Mouse (Mus musculus): ENCODE data around the gene Slc50a1.

Slc50a1 gene

DNA sequence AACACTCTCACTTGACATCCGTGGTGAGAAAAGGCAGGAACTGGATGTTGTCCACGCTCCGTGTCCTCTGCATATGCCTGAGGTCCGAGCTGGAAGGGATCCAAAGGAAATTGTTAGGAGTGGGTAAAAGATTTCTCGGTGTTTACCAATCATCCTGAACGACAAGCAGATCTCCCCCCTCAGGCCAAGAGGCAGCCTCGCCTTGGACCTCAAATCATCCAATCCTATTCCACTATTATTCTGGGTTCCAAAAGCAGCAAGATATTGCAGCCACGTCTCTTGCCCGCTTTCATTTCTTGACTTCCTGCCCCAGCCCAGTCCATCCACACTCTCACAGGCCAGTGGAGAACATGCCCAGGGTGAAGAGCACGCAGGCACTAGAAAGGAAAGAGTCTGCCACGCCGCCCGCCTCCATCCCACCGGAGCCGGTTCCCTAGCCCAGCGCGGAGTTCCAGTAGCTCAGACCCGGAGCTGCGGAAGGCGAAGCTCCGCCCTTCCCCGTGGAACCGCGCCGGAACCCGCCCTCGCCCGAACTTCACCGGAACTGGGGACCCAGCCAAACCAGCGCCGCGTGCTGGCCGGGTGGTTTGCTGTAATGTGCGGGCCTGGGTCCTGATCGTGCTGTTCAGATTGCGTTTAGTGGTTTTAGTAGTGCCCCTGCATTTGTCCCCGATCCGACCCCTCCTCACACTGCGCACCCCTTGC lies at the start of gene Slc50a1:
Gene Slc50a1, minus strand, starts transcription at position 520 of the 705 bp plus-strand sequence.
- in situ Hi-C loops (cut with MseI, MboI), result no loop called here

DNA sequence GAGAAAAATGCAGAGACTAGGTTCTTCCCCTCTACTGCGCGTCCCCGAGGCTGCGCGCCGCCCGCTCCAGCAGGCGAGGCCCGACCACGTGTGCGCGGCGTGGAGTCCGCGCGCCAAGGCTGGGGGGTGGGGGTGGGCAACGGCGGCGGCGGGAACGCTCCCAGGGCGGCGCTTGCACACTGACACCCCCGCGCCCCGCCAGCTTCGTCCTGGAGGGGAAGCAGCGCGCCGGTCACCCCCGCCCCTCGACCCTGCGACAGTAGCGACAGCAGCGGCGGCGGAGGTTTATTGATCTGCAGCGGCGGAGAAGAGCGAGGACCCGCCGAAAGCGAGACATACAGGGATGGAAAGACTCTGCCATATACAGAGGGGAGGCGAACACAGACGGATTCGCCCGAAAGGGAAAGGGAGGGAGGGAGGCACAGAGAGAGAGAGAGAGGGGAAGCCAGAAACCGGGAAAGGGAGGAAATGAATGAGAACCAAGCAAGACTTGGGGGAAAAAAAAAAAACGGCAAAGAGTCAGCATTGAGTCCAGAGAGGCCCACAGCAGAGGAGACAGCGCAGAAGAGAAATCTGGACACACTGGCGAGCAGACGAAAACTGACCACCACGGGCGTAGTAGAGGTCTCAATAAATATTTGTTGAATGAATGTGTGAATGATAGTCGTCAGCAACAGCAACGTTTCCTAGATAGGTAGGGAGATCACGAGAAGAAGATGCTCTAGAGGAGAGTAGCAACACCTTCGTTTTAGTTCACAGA lies 49.4 kb upstream of the Slc50a1 start:
- in situ Hi-C loops (cut with MseI, MboI), result no loop called here

DNA sequence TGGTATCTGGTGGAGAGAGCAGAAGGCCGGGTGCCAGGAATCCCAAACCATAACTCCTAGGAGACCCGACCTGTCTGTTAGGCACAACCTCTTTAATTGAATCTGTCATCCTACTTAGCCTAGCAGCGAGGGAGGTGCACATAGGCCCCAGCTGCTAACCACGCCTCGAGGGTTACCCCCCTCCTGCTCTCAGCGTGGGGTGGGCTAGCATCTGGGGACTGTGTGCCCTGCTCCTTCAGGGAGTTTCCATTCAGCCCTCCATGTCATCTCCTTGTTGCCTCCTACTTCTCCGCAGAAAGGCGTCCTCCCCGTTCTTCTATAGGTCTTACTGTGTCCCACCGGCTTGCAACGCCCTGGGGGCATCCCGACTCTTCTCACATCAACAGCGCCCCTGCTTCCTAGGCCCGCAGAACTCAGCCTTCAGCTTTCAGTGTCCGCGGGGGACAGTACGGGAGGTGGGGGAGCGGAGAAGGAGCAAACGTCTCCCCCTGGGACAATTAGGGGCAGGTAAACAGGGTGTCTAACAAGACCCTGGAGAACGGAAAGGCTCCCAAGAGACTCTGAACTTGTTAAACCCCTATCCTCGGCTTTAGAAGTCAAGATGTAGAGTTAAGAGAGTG lies 48.7 kb upstream of the Slc50a1 start:
- in situ Hi-C loops (cut with MseI, MboI), result no loop called here

DNA sequence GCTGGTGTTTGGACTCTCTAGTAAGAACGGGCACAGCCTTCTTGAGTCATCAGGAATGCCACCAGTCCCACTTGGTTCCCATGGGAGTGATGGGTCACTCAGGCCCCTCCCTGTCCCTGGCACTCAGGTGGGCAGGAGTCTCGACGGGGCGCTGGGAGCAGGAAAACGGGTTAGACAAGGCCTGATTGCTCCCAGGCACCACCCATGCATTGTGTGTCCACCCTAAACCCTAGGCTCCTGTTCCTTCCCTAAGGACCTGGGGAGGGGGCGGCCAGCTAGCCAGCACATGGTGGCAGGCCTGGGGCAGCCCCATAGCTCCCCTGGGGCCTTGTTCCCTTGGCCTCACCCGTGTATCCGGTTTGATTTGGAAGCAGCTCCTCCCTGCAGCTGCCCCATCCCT lies 47.9 kb upstream of the Slc50a1 start:
- in situ Hi-C loops (cut with MseI, MboI), result no loop called here

DNA sequence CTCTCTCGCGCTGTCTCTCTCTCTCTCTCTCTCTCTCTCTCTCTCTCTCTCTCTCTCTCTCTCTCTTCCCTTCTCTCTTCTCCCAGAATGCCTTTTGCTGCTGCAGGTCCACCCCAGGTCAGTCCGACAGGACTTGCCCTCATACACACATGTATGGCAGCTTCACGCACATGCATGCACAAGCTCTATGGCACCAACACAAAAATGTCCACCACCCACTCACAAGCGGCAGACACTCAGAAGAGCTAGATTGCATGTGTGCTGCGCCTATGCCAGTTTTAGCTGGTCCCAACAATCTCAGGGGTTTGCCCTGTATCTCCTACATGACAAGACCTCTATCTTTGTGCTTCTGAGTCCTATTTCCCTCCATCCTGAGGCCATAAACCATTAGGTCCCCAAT lies 46.9 kb upstream of the Slc50a1 start:
- in situ Hi-C loops (cut with MseI, MboI), result no loop called here

DNA sequence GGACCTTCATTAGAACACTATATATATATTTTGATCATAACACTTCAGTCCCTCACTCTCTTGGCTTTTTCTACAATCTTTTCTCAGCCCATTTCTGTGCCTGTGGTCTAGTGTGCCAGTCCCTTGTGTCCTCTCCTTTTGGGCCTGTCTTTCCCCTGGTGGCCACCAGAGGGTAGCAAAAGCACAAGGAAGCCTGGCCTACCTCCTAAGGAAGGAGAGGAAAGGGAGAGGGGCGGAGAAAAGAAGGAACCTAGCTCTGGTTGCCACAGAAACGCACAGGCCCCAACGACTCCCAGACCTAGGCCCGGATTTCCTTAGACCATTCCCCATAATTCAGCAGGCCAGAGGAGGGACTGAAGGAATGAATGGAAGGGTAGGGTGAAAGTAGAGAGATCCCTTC lies 46.5 kb upstream of the Slc50a1 start:
- in situ Hi-C loops (cut with MseI, MboI), result no loop called here

DNA sequence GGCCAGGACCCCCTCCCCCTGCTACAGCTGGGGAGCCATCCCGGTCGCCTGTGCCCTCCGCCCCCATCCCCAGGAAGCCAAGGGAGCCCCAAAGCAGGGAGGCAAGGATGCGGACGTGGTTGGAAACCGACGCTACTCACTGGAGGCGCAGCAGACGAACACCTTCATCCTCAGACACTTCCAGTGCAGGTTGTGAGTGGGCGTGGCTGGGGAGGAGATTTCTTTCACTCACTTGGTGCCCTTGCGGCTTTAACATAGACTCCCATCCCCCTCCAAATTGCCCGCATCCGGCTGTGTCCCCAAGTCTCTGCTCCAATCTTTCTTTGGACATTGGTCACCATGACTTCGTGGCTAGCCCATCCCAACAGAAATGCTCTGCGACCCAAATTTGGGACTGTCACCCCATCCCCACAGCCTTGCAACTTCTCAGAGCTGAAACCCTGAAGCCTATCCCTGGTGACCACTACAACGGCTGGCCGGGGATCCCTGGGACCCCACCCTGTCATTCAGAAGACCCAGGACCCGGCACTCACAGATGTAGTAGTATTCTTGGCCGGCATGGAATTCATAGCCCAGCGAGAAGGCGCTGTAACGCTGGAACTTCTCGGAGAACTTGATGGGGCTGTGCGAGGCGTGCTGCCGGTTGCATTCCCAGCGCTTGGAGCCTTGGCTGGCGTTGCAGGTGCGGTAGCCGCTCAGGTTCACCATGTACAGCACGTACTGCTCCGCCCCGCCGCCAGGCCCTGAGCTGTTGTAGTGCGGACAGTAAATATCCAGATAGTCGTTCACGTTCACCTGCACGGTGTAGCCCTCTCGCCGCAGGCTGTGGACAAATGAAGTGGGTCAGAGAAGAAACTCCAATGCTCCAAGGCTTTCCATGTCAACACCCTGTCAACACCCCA lies 45.8 kb upstream of the Slc50a1 start:
- in situ Hi-C loops (cut with MseI, MboI), result no loop called here

DNA sequence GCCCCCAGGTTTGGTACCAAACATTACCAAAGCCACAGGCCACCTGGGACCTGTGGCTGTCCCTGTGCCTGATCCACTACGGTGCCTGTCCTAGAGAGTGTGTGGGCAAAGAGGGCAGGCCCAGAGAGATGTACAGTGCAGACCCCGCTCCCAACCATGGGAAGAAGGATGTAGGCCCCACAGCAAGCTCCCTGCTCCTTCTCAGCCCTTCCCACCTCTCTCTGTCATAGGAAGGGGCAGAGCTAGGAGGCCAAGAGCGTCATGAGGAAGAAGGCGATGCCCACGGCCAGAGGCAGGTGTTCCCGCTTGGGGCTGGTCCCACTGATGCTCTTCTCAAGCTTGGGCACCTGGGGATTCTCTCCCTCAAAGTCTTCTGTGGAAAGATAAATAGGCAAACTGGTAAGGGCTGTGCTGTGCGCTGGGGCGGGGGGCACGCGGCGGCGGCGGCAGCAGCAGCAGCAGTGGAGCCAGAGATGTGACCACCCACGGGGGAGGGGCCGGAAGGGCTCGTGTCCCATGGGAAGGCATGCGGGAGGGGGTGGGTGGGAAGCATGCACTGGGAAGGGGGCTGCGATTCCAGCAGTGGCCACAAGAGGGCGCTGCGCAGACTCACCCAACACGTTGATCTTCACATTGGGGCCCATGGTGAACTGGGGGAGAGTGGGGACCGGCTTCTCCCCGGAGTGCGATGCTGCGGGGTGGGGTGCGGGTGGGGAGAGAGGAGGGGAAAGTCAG lies 45.0 kb upstream of the Slc50a1 start:
- in situ Hi-C loops (cut with MseI, MboI), result no loop called here

DNA sequence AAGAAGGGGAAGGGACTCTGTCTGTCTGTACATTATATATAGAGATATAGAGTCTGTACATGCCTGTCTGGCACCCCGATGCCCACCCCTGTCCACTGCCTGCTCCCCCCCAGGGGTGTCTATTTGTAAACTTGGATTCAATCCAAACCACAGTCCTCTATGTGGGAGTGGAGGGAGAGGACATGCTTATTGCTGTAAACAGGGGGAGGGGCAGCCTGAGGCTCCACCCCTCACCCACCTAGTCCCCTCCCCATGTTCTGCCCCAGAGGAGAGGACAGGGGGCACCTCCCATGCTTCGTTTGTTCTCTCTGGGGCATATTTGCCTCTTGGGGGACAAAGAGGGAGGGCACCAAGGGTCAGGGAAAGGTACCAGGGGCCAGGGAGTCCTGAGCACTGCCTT lies 44.4 kb upstream of the Slc50a1 start:
- in situ Hi-C loops (cut with MseI, MboI), result no loop called here

DNA sequence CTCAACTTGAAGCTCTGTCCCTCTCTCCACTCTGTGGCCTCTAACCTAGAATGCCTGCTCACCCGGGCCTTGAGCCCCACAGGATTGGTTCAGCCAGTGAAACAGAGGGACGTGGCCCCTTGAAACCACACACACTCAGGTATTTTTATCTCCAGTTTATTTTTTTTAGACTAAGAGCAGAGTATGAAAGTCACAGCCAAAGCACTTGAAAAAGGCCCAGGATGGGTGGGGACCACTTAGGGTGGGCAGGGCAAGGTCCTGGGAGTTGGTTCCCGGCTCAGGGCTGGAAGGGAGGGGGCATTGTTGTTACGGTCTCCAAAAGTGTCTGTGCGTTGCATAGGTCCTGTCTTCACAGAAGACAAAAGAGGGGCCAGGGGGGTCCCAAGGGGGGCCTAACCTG lies 44.0 kb upstream of the Slc50a1 start:
- in situ Hi-C loops (cut with MseI, MboI), result no loop called here

DNA sequence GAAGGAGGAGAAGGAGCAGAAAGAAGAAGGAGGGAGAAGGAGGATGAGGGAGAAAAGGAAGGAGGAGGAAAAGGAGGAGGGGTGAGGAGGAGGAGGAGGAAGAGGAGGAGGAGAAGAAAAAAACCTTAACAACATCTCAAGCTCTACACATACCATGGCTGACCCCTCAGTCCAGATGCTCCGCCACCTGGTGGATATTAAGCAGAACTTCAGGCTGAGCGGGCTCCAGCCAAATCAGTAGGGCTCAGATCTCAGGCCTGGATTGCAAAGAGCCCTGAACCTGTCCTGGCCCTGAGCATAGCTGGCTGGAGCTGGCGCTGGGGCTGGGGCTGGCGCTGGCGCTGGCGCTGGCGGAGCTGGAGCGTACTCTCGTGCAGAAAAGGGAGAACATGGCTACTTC lies 37.7 kb upstream of the Slc50a1 start:
- in situ Hi-C loops (cut with MseI, MboI), result no loop called here

DNA sequence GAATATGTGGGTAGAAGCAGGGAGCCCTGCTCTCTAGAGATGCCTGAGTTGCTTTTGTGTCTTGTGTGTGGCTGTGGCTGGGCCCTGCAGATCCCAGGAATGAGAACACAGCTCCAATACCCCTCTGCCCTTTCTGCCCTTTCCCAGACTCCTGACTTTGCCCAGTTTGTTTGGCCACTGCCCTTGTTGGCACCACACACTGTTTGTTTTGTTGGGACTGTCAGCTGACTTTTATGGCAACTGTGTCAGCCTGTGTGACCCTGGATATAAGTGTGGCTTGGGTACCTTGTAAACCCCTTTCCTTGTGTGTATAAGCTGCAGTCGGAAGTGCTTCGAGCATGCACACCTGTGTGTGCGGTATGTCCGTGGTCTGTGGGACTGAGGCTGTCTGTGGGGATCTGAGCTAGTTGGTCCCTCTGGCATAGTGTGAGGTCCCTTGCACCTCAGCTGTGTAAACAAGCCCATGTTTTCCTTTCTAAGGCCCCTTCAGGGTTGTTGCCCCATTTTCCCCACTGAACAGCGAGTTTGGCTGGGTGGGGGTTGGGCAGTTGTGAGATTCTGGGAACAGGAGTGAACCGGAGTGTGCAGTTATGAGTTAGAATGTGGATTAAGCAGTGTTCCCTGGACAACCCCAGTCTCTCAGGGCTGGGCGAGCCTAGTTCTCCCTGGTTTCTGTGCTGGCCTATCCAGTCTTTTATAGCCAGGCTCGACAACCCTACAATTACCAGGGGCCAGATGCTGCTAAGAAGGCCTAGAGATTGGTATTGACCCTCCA lies 35.4 kb upstream of the Slc50a1 start:
- in situ Hi-C loops (cut with MseI, MboI), result no loop called here

DNA sequence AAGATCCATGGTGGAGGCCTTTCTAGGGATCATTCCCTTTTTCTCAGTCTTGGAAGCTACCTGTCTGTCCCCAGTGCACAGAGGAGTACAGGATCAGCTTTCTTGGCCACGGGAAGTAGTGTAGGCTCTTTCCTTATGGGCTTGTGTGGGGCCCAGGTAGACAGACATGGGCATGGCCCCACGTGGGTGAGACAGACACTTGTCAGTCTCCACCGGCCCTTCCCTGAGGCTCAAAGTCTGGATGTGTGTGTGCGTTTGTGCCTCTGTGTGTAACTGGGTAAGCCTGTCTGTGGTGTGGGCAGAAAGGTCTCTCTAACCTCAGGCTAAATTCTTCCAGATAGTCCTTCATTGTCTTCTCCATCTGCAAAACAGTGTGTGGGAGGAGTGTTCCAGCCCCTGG lies 34.7 kb upstream of the Slc50a1 start:
- in situ Hi-C loops (cut with MseI, MboI), result no loop called here

DNA sequence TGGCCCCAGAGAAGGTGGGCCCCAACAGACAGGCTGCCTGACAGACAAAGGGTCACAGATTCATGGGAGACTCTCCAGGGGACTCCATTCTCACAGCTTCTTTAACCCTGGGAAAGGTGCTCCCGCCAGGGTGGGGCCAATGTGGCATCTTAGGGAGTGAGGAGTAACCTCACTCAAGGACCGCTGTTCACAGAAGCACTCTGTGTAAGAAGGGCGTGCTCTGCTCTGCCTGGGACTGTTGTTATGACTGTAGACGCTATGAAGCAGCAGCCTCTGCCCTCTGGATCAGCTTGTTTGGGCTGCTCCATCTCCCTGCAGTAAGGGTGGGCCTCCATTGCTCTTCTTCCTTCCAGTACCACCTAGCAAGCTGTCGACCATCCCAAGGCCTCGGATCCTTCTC lies 34.1 kb upstream of the Slc50a1 start:
- in situ Hi-C loops (cut with MseI, MboI), result no loop called here

DNA sequence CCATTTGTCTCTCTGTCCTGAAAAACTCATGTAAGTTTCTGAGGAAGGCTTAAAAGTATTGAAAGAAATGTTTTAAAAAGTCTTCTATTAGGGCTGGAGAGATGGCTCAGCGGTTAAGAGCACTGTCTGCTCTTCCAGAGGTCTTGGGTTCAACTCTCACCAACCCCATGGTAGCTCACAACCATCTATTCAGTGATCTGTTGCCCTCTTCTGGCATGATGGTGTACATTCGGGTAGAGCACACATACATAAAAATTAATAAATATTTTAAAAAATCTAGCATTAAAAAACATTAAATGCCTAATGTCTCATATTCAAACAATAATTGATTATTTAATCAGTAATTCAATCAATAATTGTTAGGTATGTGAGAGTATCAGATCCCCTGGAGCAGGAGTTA lies 30.1 kb upstream of the Slc50a1 start:
- in situ Hi-C loops (cut with MseI, MboI), result no loop called here

DNA sequence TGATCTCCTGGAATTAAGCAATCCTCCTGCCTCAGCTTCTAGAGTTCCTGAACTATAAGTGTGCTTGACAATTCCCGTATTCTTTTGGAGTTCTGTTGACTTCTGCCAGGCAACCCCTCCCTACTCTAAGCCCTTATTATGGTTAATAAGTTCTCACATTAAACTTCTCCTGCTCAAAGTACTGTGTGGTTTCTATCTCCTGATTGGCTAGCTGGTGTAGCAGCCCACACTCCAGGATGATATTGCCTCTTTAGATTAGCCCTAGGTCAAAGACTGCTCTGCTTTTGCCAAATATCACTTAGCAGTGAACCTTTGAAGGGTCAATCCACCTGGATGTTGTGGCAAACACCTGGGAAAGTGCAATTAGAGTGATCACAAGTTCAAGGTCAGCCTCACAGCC lies 29.7 kb upstream of the Slc50a1 start:
- in situ Hi-C loops (cut with MseI, MboI), result no loop called here

DNA sequence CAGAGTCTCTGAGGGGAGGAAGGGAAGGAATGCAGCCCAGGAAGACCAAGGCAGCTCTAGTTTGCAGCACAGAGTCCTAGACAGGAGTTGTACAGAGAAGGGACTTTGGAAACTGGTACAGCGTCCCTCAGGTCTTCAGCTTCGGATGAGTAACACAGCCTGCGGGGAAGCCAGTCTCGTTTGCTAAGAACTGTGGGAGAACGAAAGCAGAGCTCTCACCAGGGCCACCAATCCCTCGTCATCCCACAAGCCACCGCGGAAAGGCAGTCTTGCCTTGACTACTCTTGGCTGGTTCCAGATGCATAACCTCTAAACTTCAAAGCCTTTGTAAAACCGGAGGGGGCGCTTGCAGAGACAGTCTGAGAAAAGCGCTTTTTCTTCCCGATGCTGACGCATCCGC lies 29.1 kb upstream of the Slc50a1 start:
- in situ Hi-C loops (cut with MseI, MboI), result loop anchor here in 1 of 2 experiments (10.0 kb wide), 1 partner anchor 55 kb away; the partner anchor contains the start of genes Krtcap2 and Trim46

DNA sequence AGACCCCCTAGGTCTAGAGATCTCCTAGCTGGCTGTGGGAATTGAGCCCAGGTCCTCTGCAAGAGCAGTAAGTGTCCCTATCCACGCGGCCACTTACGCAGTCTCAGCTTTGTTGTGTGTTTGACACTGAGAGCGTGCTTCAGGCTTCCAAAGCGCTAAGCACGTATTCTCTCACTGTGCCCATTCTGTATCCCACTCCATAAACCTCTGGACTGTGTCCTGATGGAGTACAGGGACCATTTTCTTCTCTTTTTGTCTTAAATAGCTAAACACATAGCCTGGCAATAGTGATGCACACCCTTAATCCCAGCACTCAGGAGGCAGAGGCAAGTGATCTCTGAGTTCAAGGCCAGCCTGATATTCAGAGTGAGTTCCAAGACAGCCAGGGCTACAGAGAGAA lies 28.5 kb upstream of the Slc50a1 start:
- in situ Hi-C loops (cut with MseI, MboI), result loop anchor here in 1 of 2 experiments (10.0 kb wide), 1 partner anchor 54 kb away; the partner anchor contains the start of genes Krtcap2 and Trim46

DNA sequence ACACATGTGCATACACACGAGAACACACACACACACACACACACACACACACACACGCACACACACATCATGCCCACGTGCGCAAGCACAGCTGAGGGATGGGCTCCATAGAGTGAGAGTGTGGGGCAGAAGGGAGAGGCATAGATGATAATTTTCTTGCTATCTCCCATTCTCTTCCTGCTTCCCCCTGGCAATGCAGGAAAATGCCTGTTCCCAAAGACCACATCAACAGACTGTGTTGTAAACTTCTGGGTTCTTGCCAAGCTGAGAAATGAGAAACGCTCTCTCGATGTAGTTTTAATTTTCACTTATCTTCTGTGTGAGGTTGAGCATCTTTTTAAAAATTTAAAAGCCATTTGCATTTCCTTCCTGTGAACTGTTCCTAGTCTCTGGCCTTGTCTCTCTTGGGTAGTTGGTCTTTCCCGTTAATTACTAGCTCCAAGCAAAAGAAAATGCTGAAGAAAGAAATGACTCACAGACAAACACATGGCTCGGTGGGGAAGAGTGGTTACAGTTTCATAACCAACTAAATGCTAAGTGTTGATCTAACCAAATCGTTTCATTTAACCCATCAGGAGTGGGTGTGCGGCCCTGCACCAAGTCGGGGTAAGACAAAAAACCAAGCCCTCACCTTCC lies 26.5 kb upstream of the Slc50a1 start:
- in situ Hi-C loops (cut with MseI, MboI), result loop anchor here in 1 of 2 experiments (10.0 kb wide), 1 partner anchor 52 kb away; the partner anchor contains the start of genes Krtcap2 and Trim46

All from mouse trophoblast stem cell (cell line).